Mouse (Mus musculus) ES-Bruce4 (cell line): ENCODE results near the gene Dad1. TPM values are rescaled to one million over a fixed set of nuclear protein-coding genes. Genes with fewer than 3 reads are reported as not detected.

Experiments
- H3K27ac ChIP-seq: 2 replicates; pipeline ENCODE4 v1.5.1; 2012; ENCODE audit warnings: low read length, inconsistent platforms; ENCODE audit not compliant: insufficient read depth
- H3K27me3 ChIP-seq: 2 replicates; pipeline ENCODE4 v1.6.1; 2012; ENCODE audit warnings: mild to moderate bottlenecking, low read length, inconsistent platforms; ENCODE audit not compliant: control insufficient read depth, poor library complexity, insufficient read depth, severe bottlenecking
- H3K36me3 ChIP-seq: 2 replicates; pipeline ENCODE4 v1.6.1; 2012; ENCODE audit warnings: inconsistent platforms, mild to moderate bottlenecking, low read length, moderate library complexity; ENCODE audit not compliant: control insufficient read depth, poor library complexity, insufficient read depth, severe bottlenecking
- H3K4me1 ChIP-seq: one replicate; pipeline ENCODE4 v1.8.1; 2011; ENCODE audit warnings: low read length; ENCODE audit not compliant: control insufficient read depth, insufficient read depth
- H3K4me3 ChIP-seq: 2 replicates; pipeline ENCODE4 v1.5.1; 2011; ENCODE audit warnings: low read depth, mild to moderate bottlenecking, low read length
- H3K9ac ChIP-seq: 2 replicates; pipeline ENCODE4 v1.6.1; 2012; ENCODE audit warnings: low read depth, mild to moderate bottlenecking, inconsistent platforms; ENCODE audit not compliant: poor library complexity, severe bottlenecking
- H3K9me3 ChIP-seq: replicated peaks from 2 replicates; pipeline ENCODE4 v1.6.1; 2012; ENCODE audit warnings: mild to moderate bottlenecking, low read length, inconsistent platforms; ENCODE audit not compliant: control insufficient read depth, poor library complexity, insufficient read depth, severe bottlenecking
- CTCF ChIP-seq: IDR thresholded peaks from one replicate; pipeline ENCODE4 v1.8.1; 2011; ENCODE audit warnings: low read depth, low read length
- EP300 ChIP-seq: IDR thresholded peaks from 2 replicates; pipeline ENCODE4 v1.6.1; 2011; ENCODE audit warnings: low read depth, low read length; ENCODE audit not compliant: insufficient read depth
- POLR2A ChIP-seq: IDR thresholded peaks from one replicate; pipeline ENCODE4 v1.8.1; 2011; ENCODE audit warnings: low read length; ENCODE audit not compliant: insufficient read depth
- polyA plus RNA-seq: library from polyadenylated mRNA; stranded (reverse); fragments of >200 nt; gene quantifications from 2 replicates; pipeline ENCODE4 v1.2.4, GENCODE M21; 2011; ENCODE audit warnings: low read depth; ENCODE audit not compliant: missing spikeins, insufficient read depth, insufficient read length

The Dad1 gene
- polyA plus RNA-seq, 1 experiment, result 119 TPM

DNA sequence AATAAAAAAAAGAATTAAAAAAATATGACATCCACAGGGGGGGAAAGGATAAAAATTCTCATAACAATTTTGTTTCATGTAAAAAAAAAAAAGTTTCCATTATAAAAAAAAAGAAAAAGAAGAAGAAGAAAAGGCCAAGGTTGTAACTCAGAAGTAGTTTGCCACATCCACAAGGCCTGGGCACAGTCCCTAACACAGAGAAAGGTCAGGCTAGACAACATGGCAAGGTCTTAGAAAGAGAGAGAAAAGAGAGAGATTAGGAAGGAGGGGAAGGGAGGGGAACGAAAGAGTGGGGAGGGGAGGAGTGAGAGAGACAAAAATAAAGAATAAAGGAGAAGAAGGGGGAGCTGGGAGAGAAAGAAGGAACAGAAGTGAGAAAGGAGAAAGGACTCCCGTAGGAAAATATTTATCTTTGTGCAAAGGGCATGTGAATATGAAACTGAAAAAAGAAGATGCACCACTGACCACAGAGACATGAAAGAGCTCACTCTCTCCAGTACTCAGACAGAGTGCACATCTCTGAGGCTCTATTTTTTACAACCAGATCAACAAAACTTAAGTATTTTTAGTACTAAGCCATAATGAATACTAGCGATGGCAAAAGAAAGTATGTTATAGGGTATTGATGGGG, 18.2 kb upstream of the Dad1 start:
- no peaks in the 10 kb centered on the region for H3K27me3 ChIP-seq
- no peak overlapping the region for H3K4me3 ChIP-seq
- H3K36me3 ChIP-seq, result peaks cover 11% of the 10 kb centered on the region
- no peak overlapping the region for H3K9ac ChIP-seq
- no peak for TF ChIP-seq EP300
- no peak overlapping the region for H3K27ac ChIP-seq
- H3K4me1 ChIP-seq, result no peaks in the 10 kb centered on the region
- 0 out of 2 replicates have a peak, but pooled peaks cover 3% of the 10 kb centered on the region for H3K9me3 ChIP-seq

DNA sequence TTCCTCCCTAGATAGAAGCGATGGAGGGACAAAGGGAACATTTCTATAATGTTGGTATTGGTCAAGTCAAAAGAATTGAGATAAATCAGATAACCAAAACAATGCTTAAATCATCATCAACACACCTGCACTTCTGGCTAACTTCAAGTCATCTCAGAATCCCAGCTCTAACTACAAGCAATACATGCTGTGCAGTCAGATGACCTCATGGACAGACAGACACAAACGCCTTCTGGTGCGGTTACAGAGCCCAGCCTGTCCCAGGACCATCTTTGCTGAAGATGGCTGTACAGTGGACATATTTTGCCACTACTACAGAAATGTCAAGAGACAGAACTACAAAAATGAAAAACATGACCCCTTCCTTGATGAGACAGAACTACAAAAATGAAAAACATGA, 16.5 kb upstream of the Dad1 start:
- Histone ChIP-seq H3K27me3 (no peaks in the 10 kb centered on the region), H3K4me3 (no peak overlapping the region), H3K27ac (no peak overlapping the region), H3K36me3 (peaks cover 18% of the 10 kb centered on the region), H3K9ac (no peak overlapping the region), H3K9me3 (0 out of 2 replicates have a peak, but pooled peaks cover 3% of the 10 kb centered on the region), H3K4me1 (no peaks in the 10 kb centered on the region)
- TF ChIP-seq EP300 (no peak), POLR2A (no peak), CTCF (no peak)

DNA sequence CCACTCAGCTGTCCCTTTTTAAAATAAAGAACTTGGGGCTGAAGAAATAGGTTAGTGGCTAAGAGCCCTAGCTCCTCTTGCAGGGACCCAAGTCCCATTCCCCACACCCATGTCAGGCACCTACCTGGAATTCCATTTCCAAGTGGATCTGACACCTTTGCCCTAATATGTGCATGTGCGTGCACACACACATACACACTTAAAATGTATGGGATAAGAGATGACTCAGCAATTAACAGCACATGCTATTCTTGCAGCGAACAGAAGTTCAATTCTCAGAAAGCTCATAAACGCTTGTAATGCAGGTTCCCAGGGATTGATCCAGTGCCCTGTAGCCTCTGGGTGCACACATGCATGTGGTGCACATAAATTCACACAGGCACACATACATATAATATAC, 15.7 kb upstream of the Dad1 start:
- Histone ChIP-seq H3K27me3 (no peaks in the 10 kb centered on the region), H3K9me3 (0 out of 2 replicates have a peak, but pooled peaks cover 3% of the 10 kb centered on the region), H3K36me3 (peaks cover 20% of the 10 kb centered on the region), H3K4me3 (no peak overlapping the region), H3K4me1 (peaks cover 3% of the 10 kb centered on the region), H3K9ac (no peak overlapping the region), H3K27ac (no peak overlapping the region)
- TF ChIP-seq POLR2A (no peak), CTCF (no peak), EP300 (no peak)

DNA sequence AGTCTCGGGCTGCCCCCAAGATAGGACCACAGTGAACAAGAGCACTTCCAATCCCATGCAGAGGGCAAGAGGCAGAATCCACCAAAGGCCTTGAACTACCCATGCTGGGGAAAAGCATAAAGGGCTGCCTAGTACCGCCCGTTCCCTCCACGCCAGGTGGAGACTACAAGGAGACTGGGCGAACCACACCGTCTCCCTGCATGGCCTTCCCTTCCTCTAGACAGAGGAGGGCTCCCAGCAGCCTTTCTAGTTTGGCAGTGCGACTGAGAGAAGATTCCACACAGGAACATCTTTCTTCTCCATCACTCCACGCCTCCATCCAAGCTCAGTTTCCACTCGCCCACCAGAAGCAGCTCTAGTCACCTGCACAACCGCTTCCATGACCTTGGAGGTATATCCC, 14.1 kb upstream of the Dad1 start:
- Histone ChIP-seq H3K9ac (no peak overlapping the region), H3K9me3 (no peaks in the 10 kb centered on the region), H3K36me3 (peaks cover 32% of the 10 kb centered on the region), H3K4me3 (no peak overlapping the region), H3K4me1 (peaks cover 3% of the 10 kb centered on the region), H3K27ac (no peak overlapping the region), H3K27me3 (no peaks in the 10 kb centered on the region)
- TF ChIP-seq CTCF (no peak), POLR2A (no peak), EP300 (no peak)

DNA sequence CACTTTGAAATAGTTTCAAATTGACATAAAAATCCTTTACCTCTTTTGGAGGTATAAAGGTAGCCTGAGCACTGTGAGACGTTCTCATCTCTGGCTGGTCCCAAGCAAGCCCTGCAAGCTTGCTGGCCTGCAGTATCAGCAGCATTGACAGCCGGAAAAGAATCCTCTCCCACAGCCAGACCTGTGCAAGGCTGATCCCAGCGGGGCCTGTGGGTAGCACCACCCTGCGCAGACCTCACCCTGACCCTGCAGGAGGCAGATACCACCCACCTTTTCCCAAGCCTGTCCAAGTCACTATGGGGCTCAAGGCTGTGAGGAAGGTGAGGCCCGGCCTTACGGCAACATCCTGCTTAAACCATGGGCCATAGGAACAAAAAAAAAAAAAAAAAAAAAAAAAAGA, 12.0 kb upstream of the Dad1 start:
- H3K36me3 ChIP-seq, result peaks cover 32% of the 10 kb centered on the region
- peaks cover 3% of the 10 kb centered on the region for H3K4me1 ChIP-seq
- H3K9me3 ChIP-seq, result no peaks in the 10 kb centered on the region
- H3K9ac ChIP-seq, result no peak overlapping the region
- no peaks in the 10 kb centered on the region for H3K27me3 ChIP-seq
- H3K27ac ChIP-seq, result no peak overlapping the region
- TF ChIP-seq EP300 (no peak), CTCF (no peak), POLR2A (no peak)
- H3K4me3 ChIP-seq, result no peak overlapping the region

DNA sequence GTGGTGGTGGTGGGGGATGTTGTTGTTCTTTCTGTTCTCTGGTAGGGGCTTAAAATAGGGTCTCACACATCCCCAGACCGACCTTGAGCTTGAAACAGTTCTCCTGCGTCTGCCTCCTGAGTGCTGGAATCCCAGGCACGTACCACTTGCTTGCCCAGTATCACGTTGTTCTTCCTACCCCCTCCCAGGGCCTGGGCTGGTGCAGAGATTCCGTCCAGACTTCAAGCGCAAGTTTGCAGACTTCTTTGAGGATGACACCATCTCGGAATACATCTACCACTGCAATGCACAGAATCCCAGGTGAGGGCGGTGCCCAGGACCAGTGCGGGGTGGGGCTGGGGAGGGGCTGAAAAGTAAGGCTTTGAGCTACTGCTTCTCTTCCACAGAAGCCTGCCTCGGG, 11.2 kb upstream of the Dad1 start:
- TF ChIP-seq EP300 (no peak), CTCF (no peak), POLR2A (no peak)
- H3K27me3 ChIP-seq, result no peaks in the 10 kb centered on the region
- H3K36me3 ChIP-seq, result peaks cover 32% of the 10 kb centered on the region
- no peak overlapping the region for H3K4me3 ChIP-seq
- H3K27ac ChIP-seq, result no peak overlapping the region
- no peak overlapping the region for H3K9ac ChIP-seq
- peaks cover 3% of the 10 kb centered on the region for H3K4me1 ChIP-seq
- H3K9me3 ChIP-seq, result no peaks in the 10 kb centered on the region
